Mouse (Mus musculus) ovary, postnatal 14 days (tissue): ENCODE results near the gene Rprd2.

ENCODE experiments used
- DNase-seq: peaks from one replicate; pipeline ENCODE4 v3.0.0; 2022; ENCODE audit warnings: low spot score

Gene Rprd2

GRCm38 (mm10) chr3:95735071-95735670 is 83.5 kb downstream of the Rprd2 start:
- no peak for DNase-seq

GRCm38 (mm10) chr3:95734092-95734702 is 84.5 kb downstream of the Rprd2 start:
- no peak for DNase-seq

- no peak for DNase-seq
Observed at GRCm38 (mm10) chr3:95732744-95733521, 85.7 kb downstream of the Rprd2 start.

GRCm38 (mm10) chr3:95732297-95732696 is 86.4 kb downstream of the Rprd2 start:
- DNase-seq: no peak

- DNase-seq: no peak
Observed at GRCm38 (mm10) chr3:95731802-95732201, 86.9 kb downstream of the Rprd2 start.

- DNase-seq: no peak
Observed at GRCm38 (mm10) chr3:95730431-95730830, 88.2 kb downstream of the Rprd2 start.

- DNase-seq: no peak
Observed at GRCm38 (mm10) chr3:95728906-95729305, 89.8 kb downstream of the Rprd2 start.

GRCm38 (mm10) chr3:95726696-95727358 is 91.8 kb downstream of the Rprd2 start:
- DNase-seq: no peak

- DNase-seq: no peak
Observed at GRCm38 (mm10) chr3:95725863-95726262, 92.8 kb downstream of the Rprd2 start.

GRCm38 (mm10) chr3:95722386-95722785 is 96.3 kb downstream of the Rprd2 start:
- DNase-seq: no peak

GRCm38 (mm10) chr3:95718153-95718552 is 100.5 kb downstream of the Rprd2 start:
- DNase-seq: no peak

GRCm38 (mm10) chr3:95716075-95716474 is 102.6 kb downstream of the Rprd2 start:
- DNase-seq: no peak
